Comparison of ENCODE assay signal across 13 mouse cellular contexts in genomic region chr19:56425492-56425891, GRCm38 (mm10). TPM values are rescaled to one million over a fixed set of nuclear protein-coding genes. Genes with fewer than 3 reads are reported as not detected.
DNase-seq lines count a peak whose midpoint lies in the region; ATAC-seq and TF ChIP-seq lines count a peak whose summit lies in the region.
"Had no signal": no experiment of that assay in that cellular context is flagged by ENCODE, and none has a peak within 500 bp of the region (broad histone marks: within the 10 kb centered on the region; RNA-seq: fewer than 3 reads in every experiment).

No protein-coding gene starts in this region.

- no peak for ATAC-seq in hindbrain, postnatal 0 days
- no peak for ATAC-seq in midbrain, embryonic 16.5 days
- ATAC-seq in activated CD4-positive, CD25-positive, alpha-beta regulatory T cell, adult 4 months = no peak
- ATAC-seq: forebrain, postnatal 0 days had no signal

- no peaks in the 10 kb centered on the region for H3K9me3 ChIP-seq in embryonic facial prominence, embryonic 10.5 days
- no peaks in the 10 kb centered on the region for H3K9me3 ChIP-seq in hindbrain, postnatal 0 days (ENCODE audit: low read length)
- H3K9me3 ChIP-seq in midbrain, embryonic 16.5 days (replicated peaks; ENCODE audit: control insufficient read depth, low read length, poor library complexity, severe bottlenecking) = no peaks in the 10 kb centered on the region

- WGBS in embryonic facial prominence, embryonic 10.5 days = 72% methylated on average over 9 of the region's 9 CpGs
- WGBS in hindbrain, postnatal 0 days = 32% methylated on average over 9 of the region's 9 CpGs
- WGBS in midbrain, embryonic 16.5 days = 50% methylated on average over 9 of the region's 9 CpGs

- H3K36me3 ChIP-seq in embryonic facial prominence, embryonic 10.5 days (replicated peaks) = no peaks in the 10 kb centered on the region
- no peaks in the 10 kb centered on the region for H3K36me3 ChIP-seq in hindbrain, postnatal 0 days (ENCODE audit: insufficient read depth, low read length)
- no peaks in the 10 kb centered on the region for H3K36me3 ChIP-seq in midbrain, embryonic 16.5 days (ENCODE audit: control insufficient read depth, insufficient read depth, low read length)

- 0 out of 2 replicates have a peak overlapping the region, but pooled peaks have one; percentile 9 for H3K9ac ChIP-seq in hindbrain, postnatal 0 days (replicated peaks; ENCODE audit: low read length)
- no peak overlapping the region for H3K9ac ChIP-seq in midbrain, embryonic 16.5 days (ENCODE audit: low read depth, low read length)
- H3K9ac ChIP-seq: forebrain, postnatal 0 days had no signal

- no peak overlapping the region for H3K4me3 ChIP-seq in embryonic facial prominence, embryonic 10.5 days
- H3K4me3 ChIP-seq in hindbrain, postnatal 0 days (ENCODE audit: low read length) = no peak overlapping the region
- H3K4me3 ChIP-seq in midbrain, embryonic 16.5 days (ENCODE audit: low read depth, low read length) = no peak overlapping the region

- no peak overlapping the region for H3K4me2 ChIP-seq in hindbrain, postnatal 0 days (ENCODE audit: low read depth, low read length)
- H3K4me2 ChIP-seq in midbrain, embryonic 16.5 days (ENCODE audit: low read length) = no peak overlapping the region

- H3K27me3 ChIP-seq in embryonic facial prominence, embryonic 10.5 days (replicated peaks; ENCODE audit: low read depth, poor library complexity, severe bottlenecking) = no peaks in the 10 kb centered on the region
- H3K27me3 ChIP-seq in hindbrain, postnatal 0 days (ENCODE audit: insufficient read depth, low read length) = no peaks in the 10 kb centered on the region
- no peaks in the 10 kb centered on the region for H3K27me3 ChIP-seq in midbrain, embryonic 16.5 days (ENCODE audit: control insufficient read depth, insufficient read depth, low read depth, low read length)
- H3K27me3 ChIP-seq: CH12.LX had no signal

- peak overlapping the region; percentile 20; the same call in 1 of the 2 replicates for H3K27ac ChIP-seq in embryonic facial prominence, embryonic 10.5 days (replicated peaks)
- peak overlapping the region; percentile 51; the same call in 1 of the 2 replicates for H3K27ac ChIP-seq in hindbrain, postnatal 0 days
- H3K27ac ChIP-seq in midbrain, embryonic 16.5 days (ENCODE audit: low read length) = peak overlapping the region; percentile 38; the same call in 1 of the 2 replicates

- no peak for TF ChIP-seq CTCF in hindbrain, postnatal 0 days (IDR thresholded peaks at IDR 0.05; ENCODE audit: low read depth)

- peak; percentile 40 to 48 for DNase-seq in heart, adult 18-20 months
- DNase-seq in heart, adult 8-10 months (ENCODE audit: low spot score) = no peak
- DNase-seq in embryonic facial prominence, embryonic 10.5 days (ENCODE audit: low spot score) = no peak
- peak; percentile 15 for DNase-seq in hindbrain, postnatal 0 days (ENCODE audit: low spot score)
- DNase-seq in thymus, adult 18-20 months = no peak
- no peak for DNase-seq in layer of hippocampus, adult 9-11 months
- DNase-seq: cerebellum, postnatal 25 days; forebrain, postnatal 0 days; lung, postnatal 14 days; thymus, adult 2 months had no signal

- peaks cover 34% of the 10 kb centered on the region for H3K4me1 ChIP-seq in embryonic facial prominence, embryonic 10.5 days
- peaks cover 11% of the 10 kb centered on the region; the same call in 1 of the 2 replicates for H3K4me1 ChIP-seq in hindbrain, postnatal 0 days (ENCODE audit: insufficient read depth, low read length)
- peaks cover 16% of the 10 kb centered on the region for H3K4me1 ChIP-seq in midbrain, embryonic 16.5 days (ENCODE audit: control insufficient read depth, insufficient read depth, low read length)

RNA-seq across cellular contexts. Expression of gene Casp7, which starts 28.6 kb away (rescaled TPM):
- 10 to 100 TPM in 1 of 2 experiments, 1 to 10 TPM in 1; 9.1 to 12.2 TPM for total RNA-seq in heart, adult 18-20 months (2021)
- 10 to 100 TPM; 11.0 to 13.7 (median 12.3) TPM for total RNA-seq in heart, adult 8-10 months (2022)
- polyA plus RNA-seq in embryonic facial prominence, embryonic 10.5 days (2016; fragmentation: Nextera tagmentation; extraction: Ambion mirVana) = 15.9 and 17.8 TPM in 2 replicates
- 17.6 and 22.4 TPM in 2 replicates for total RNA-seq in hindbrain, postnatal 0 days (2014; rRNA removed)
- 28.1 and 28.5 TPM in 2 replicates for polyA plus RNA-seq in hindbrain, postnatal 0 days (2015; fragmentation: Nextera tagmentation; extraction: Ambion mirVana)
- 22.2 and 26.0 TPM in 2 replicates for polyA plus RNA-seq in midbrain, embryonic 16.5 days (2015; fragmentation: Nextera tagmentation; extraction: Ambion mirVana)
- polyA plus RNA-seq in activated CD4-positive, CD25-positive, alpha-beta regulatory T cell, adult 4 months (2017; shearing (Covaris generic)) = 10 to 100 TPM; 33.2 to 39.9 TPM

RNA-seq across cellular contexts. Expression of gene Nrap, which starts 35.7 kb away (rescaled TPM):
- total RNA-seq in heart, adult 18-20 months (2021) = 100 to 1,000 TPM; 379 to 400 TPM
- total RNA-seq in heart, adult 8-10 months (2022) = 100 to 1,000 TPM; 392 to 561 (median 511) TPM
- polyA plus RNA-seq in embryonic facial prominence, embryonic 10.5 days (2016; fragmentation: Nextera tagmentation; extraction: Ambion mirVana) = 0.07 and 0.11 TPM in 2 replicates
- total RNA-seq in hindbrain, postnatal 0 days (2014; rRNA removed) = 0.37 and 0.68 TPM in 2 replicates
- 0.30 and 0.37 TPM in 2 replicates for polyA plus RNA-seq in hindbrain, postnatal 0 days (2015; fragmentation: Nextera tagmentation; extraction: Ambion mirVana)
- polyA plus RNA-seq in midbrain, embryonic 16.5 days (2015; fragmentation: Nextera tagmentation; extraction: Ambion mirVana) = 0.97 and 1.3 TPM in 2 replicates
- not detected for polyA plus RNA-seq in activated CD4-positive, CD25-positive, alpha-beta regulatory T cell, adult 4 months (2017; shearing (Covaris generic))

RNA-seq across cellular contexts. Expression of gene Plekhs1, which starts 35.9 kb away (rescaled TPM):
- not detected for total RNA-seq in heart, adult 18-20 months (2021)
- total RNA-seq in heart, adult 8-10 months (2022) = under 1 TPM in 3 of 4 experiments, not detected in 1; 0.14 to 0.41 (median 0.33) TPM
- 0.21 TPM in 1 of 2 replicates, not detected in the other for polyA plus RNA-seq in embryonic facial prominence, embryonic 10.5 days (2016; fragmentation: Nextera tagmentation; extraction: Ambion mirVana)
- total RNA-seq in hindbrain, postnatal 0 days (2014; rRNA removed) = not detected in 2 replicates
- polyA plus RNA-seq in hindbrain, postnatal 0 days (2015; fragmentation: Nextera tagmentation; extraction: Ambion mirVana) = 0.24 and 0.32 TPM in 2 replicates
- 0.09 and 0.29 TPM in 2 replicates for polyA plus RNA-seq in midbrain, embryonic 16.5 days (2015; fragmentation: Nextera tagmentation; extraction: Ambion mirVana)
- polyA plus RNA-seq in activated CD4-positive, CD25-positive, alpha-beta regulatory T cell, adult 4 months (2017; shearing (Covaris generic)) = 1 to 10 TPM in 1 of 2 experiments, not detected in 1; 2.2 TPM
- total RNA-seq: CH12.LX had no signal

Comparison
In these comparisons a context has a peak if more than half of its experiments do, and no peak if none do; other contexts are left out.
1. DNase-seq: peak in heart, adult 18-20 months (2 of 2) and hindbrain, postnatal 0 days (single experiment); none in heart, adult 8-10 months (single experiment), embryonic facial prominence, embryonic 10.5 days (single experiment), thymus, adult 18-20 months (0 of 2) and layer of hippocampus, adult 9-11 months (single experiment).
2. Peak in every context shown above with its lines, with median percentiles within 50 percentile points of each other: H3K27ac ChIP-seq.